Comparison of ENCODE assay signal across 13 mouse cellular contexts in the genomic region with DNA sequence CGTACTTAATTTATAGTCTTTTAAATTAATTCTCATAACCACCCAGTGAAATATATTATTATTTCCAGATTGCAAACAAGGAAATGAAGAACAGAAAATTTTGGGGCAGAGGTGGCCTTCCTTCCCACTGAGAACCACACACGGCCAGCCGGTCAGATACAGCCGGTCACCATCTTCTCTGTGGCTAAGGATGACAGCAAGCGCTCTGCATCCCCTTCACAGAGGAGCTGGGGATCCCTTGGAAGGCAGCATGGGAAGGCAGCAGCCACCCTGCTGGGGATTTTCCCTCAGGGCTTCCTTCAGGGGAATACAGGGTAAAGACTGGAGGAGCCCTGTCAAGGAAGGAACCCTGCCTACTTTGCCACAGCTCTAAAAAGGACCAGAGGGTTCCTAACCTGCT. TPM values are rescaled to one million over a fixed set of nuclear protein-coding genes. Genes with fewer than 3 reads are reported as not detected.
DNase-seq lines count a peak whose midpoint lies in the region; ATAC-seq and TF ChIP-seq lines count a peak whose summit lies in the region.
"Had no signal": no experiment of that assay in that cellular context is flagged by ENCODE, and none has a peak within 500 bp of the region (broad histone marks: within the 10 kb centered on the region; RNA-seq: fewer than 3 reads in every experiment).

No protein-coding gene starts in this region.

- H3K27ac ChIP-seq in forebrain, embryonic 13.5 days, result no peak overlapping the region
- no peak overlapping the region for H3K27ac ChIP-seq in forebrain, embryonic 14.5 days (ENCODE audit: low read depth, low read length)
- H3K27ac ChIP-seq in lung, embryonic 16.5 days (ENCODE audit: low read length), result peak overlapping the region; percentile 94
- H3K27ac ChIP-seq in midbrain, embryonic 10.5 days (replicated peaks), result peak overlapping the region; percentile 81
- peak overlapping the region; percentile 61; the same call in 1 of the 2 replicates for H3K27ac ChIP-seq in stomach, postnatal 0 days (replicated peaks)
- H3K27ac ChIP-seq: limb, embryonic 15.5 days had no signal

- WGBS in forebrain, embryonic 13.5 days, result 70% methylated on average over 5 of the region's 5 CpGs
- 80% methylated on average over 5 of the region's 5 CpGs for WGBS in forebrain, embryonic 14.5 days
- 72% methylated on average over 5 of the region's 5 CpGs for WGBS in lung, embryonic 16.5 days
- WGBS in midbrain, embryonic 10.5 days, result 57% methylated on average over 5 of the region's 5 CpGs
- 61% methylated on average over 5 of the region's 5 CpGs for WGBS in stomach, postnatal 0 days

- H3K9me3 ChIP-seq in forebrain, embryonic 13.5 days (replicated peaks), result no peaks in the 10 kb centered on the region
- no peaks in the 10 kb centered on the region for H3K9me3 ChIP-seq in forebrain, embryonic 14.5 days (replicated peaks; ENCODE audit: control insufficient read depth, low read length)
- H3K9me3 ChIP-seq in lung, embryonic 16.5 days (ENCODE audit: control insufficient read depth, low read length), result no peaks in the 10 kb centered on the region
- H3K9me3 ChIP-seq in midbrain, embryonic 10.5 days (replicated peaks), result no peaks in the 10 kb centered on the region
- no peaks in the 10 kb centered on the region for H3K9me3 ChIP-seq in stomach, postnatal 0 days (ENCODE audit: control insufficient read depth, low read length)
- H3K9me3 ChIP-seq: limb, embryonic 15.5 days had no signal

- no peak for DNase-seq in forebrain, embryonic 14.5 days (ENCODE audit: low spot score)
- DNase-seq in lung, postnatal 25 days (ENCODE audit: low spot score), result no peak
- no peak for DNase-seq in midbrain, embryonic 10.5 days (ENCODE audit: low spot score)
- no peak for DNase-seq in stomach, postnatal 0 days (ENCODE audit: low spot score)
- DNase-seq in layer of hippocampus, adult 9-10 months (ENCODE audit: low spot score), result no peak
- DNase-seq in layer of hippocampus, adult 9-11 months, result no peak
- DNase-seq: adrenal gland, adult 2 months; B cell, adult 2 months; heart, postnatal 4 days; thymus, postnatal 4 days had no signal

- TF ChIP-seq EP300 in stomach, postnatal 0 days (optimal IDR thresholded peaks at IDR 0.05), result no peak

- peaks cover 53% of the 10 kb centered on the region for H3K4me1 ChIP-seq in forebrain, embryonic 13.5 days
- H3K4me1 ChIP-seq in forebrain, embryonic 14.5 days (ENCODE audit: control insufficient read depth, insufficient read depth, low read length), result peaks cover 44% of the 10 kb centered on the region
- H3K4me1 ChIP-seq in lung, embryonic 16.5 days (replicated peaks; ENCODE audit: control insufficient read depth, insufficient read depth, low read length), result peaks cover 55% of the 10 kb centered on the region
- H3K4me1 ChIP-seq in midbrain, embryonic 10.5 days, result peaks cover 69% of the 10 kb centered on the region
- H3K4me1 ChIP-seq in stomach, postnatal 0 days (replicated peaks; ENCODE audit: control insufficient read depth, insufficient read depth), result peaks cover 30% of the 10 kb centered on the region

- TF ChIP-seq CTCF in stomach, postnatal 0 days (IDR thresholded peaks at IDR 0.05; ENCODE audit: low read depth), result no peak

- no peak overlapping the region for H3K4me2 ChIP-seq in forebrain, embryonic 13.5 days
- H3K4me2 ChIP-seq in forebrain, embryonic 14.5 days (ENCODE audit: low read length), result no peak overlapping the region
- H3K4me2 ChIP-seq in lung, embryonic 16.5 days (ENCODE audit: low read depth, low read length), result no peak overlapping the region
- H3K4me2 ChIP-seq in stomach, postnatal 0 days (replicated peaks; ENCODE audit: low read depth), result no peak overlapping the region
- H3K4me2 ChIP-seq: limb, embryonic 15.5 days had no signal

- no peak overlapping the region for H3K4me3 ChIP-seq in forebrain, embryonic 13.5 days
- no peak overlapping the region for H3K4me3 ChIP-seq in forebrain, embryonic 14.5 days (ENCODE audit: low read depth, low read length)
- no peak overlapping the region for H3K4me3 ChIP-seq in lung, embryonic 16.5 days (ENCODE audit: low read length)
- H3K4me3 ChIP-seq in midbrain, embryonic 10.5 days, result no peak overlapping the region
- no peak overlapping the region for H3K4me3 ChIP-seq in stomach, postnatal 0 days (ENCODE audit: low read depth, low read length)
- H3K4me3 ChIP-seq: limb, embryonic 15.5 days had no signal

- H3K36me3 ChIP-seq in forebrain, embryonic 13.5 days (ENCODE audit: poor library complexity, severe bottlenecking), result peaks cover 18% of the 10 kb centered on the region
- peaks cover 16% of the 10 kb centered on the region for H3K36me3 ChIP-seq in forebrain, embryonic 14.5 days (ENCODE audit: control insufficient read depth, insufficient read depth, low read length)
- H3K36me3 ChIP-seq in lung, embryonic 16.5 days (ENCODE audit: control insufficient read depth, insufficient read depth, low read length), result no peaks in the 10 kb centered on the region
- H3K36me3 ChIP-seq in midbrain, embryonic 10.5 days, result peaks cover 23% of the 10 kb centered on the region
- no peaks in the 10 kb centered on the region for H3K36me3 ChIP-seq in stomach, postnatal 0 days (ENCODE audit: control insufficient read depth, insufficient read depth, low read length)

- no peaks in the 10 kb centered on the region for H3K27me3 ChIP-seq in forebrain, embryonic 13.5 days
- H3K27me3 ChIP-seq in forebrain, embryonic 14.5 days (replicated peaks; ENCODE audit: control insufficient read depth, insufficient read depth, low read length), result no peaks in the 10 kb centered on the region
- H3K27me3 ChIP-seq in lung, embryonic 16.5 days (ENCODE audit: control insufficient read depth, insufficient read depth, low read depth, low read length), result no peaks in the 10 kb centered on the region
- no peaks in the 10 kb centered on the region for H3K27me3 ChIP-seq in midbrain, embryonic 10.5 days (ENCODE audit: low read depth, poor library complexity, severe bottlenecking)
- no peaks in the 10 kb centered on the region for H3K27me3 ChIP-seq in stomach, postnatal 0 days (ENCODE audit: control insufficient read depth, insufficient read depth, low read length)
- H3K27me3 ChIP-seq: limb, embryonic 15.5 days had no signal

- peak overlapping the region; percentile 8 for H3K9ac ChIP-seq in forebrain, embryonic 13.5 days
- no peak overlapping the region for H3K9ac ChIP-seq in forebrain, embryonic 14.5 days (ENCODE audit: low read length)
- H3K9ac ChIP-seq in lung, embryonic 16.5 days (ENCODE audit: low read length), result no peak overlapping the region
- no peak overlapping the region for H3K9ac ChIP-seq in stomach, postnatal 0 days (ENCODE audit: low read length)
- H3K9ac ChIP-seq: limb, embryonic 15.5 days had no signal

- no peak for ATAC-seq in forebrain, embryonic 13.5 days
- no peak for ATAC-seq in forebrain, embryonic 14.5 days
- no peak for ATAC-seq in lung, embryonic 16.5 days (ENCODE audit: low read depth)
- no peak for ATAC-seq in stomach, postnatal 0 days (ENCODE audit: low FRiP score, low TSS enrichment)

RNA-seq across cellular contexts. Expression of gene Trim8, which starts 32.0 kb away (rescaled TPM):
- 22.5 and 22.6 TPM in 2 replicates for polyA plus RNA-seq in forebrain, embryonic 13.5 days (2015; fragmentation: Nextera tagmentation; extraction: Ambion mirVana)
- polyA plus RNA-seq in forebrain, embryonic 14.5 days (2014; fragmentation: Nextera tagmentation; extraction: Ambion mirVana), result 23.0 and 24.8 TPM in 2 replicates
- polyA plus RNA-seq in lung, embryonic 16.5 days (2015; fragmentation: Nextera tagmentation; extraction: Ambion mirVana), result 22.4 and 24.9 TPM in 2 replicates
- 24.6 and 27.8 TPM in 2 replicates for polyA plus RNA-seq in midbrain, embryonic 10.5 days (2016; fragmentation: Nextera tagmentation; extraction: Ambion mirVana)
- polyA plus RNA-seq in stomach, postnatal 0 days (2015; fragmentation: Nextera tagmentation; extraction: Ambion mirVana), result 15.1 and 16.4 TPM in 2 replicates

RNA-seq across cellular contexts. Expression of gene Arl3, which starts 39.5 kb away (rescaled TPM):
- 233 and 245 TPM in 2 replicates for polyA plus RNA-seq in forebrain, embryonic 13.5 days (2015; fragmentation: Nextera tagmentation; extraction: Ambion mirVana)
- polyA plus RNA-seq in forebrain, embryonic 14.5 days (2014; fragmentation: Nextera tagmentation; extraction: Ambion mirVana), result 159 and 164 TPM in 2 replicates
- polyA plus RNA-seq in lung, embryonic 16.5 days (2015; fragmentation: Nextera tagmentation; extraction: Ambion mirVana), result 113 and 118 TPM in 2 replicates
- polyA plus RNA-seq in midbrain, embryonic 10.5 days (2016; fragmentation: Nextera tagmentation; extraction: Ambion mirVana), result 207 and 216 TPM in 2 replicates
- 39.6 and 41.6 TPM in 2 replicates for polyA plus RNA-seq in stomach, postnatal 0 days (2015; fragmentation: Nextera tagmentation; extraction: Ambion mirVana)

RNA-seq across cellular contexts. Expression of gene Sfxn2, which starts 39.6 kb away (rescaled TPM):
- polyA plus RNA-seq in forebrain, embryonic 13.5 days (2015; fragmentation: Nextera tagmentation; extraction: Ambion mirVana), result 12.4 and 13.2 TPM in 2 replicates
- 6.8 and 8.0 TPM in 2 replicates for polyA plus RNA-seq in forebrain, embryonic 14.5 days (2014; fragmentation: Nextera tagmentation; extraction: Ambion mirVana)
- polyA plus RNA-seq in lung, embryonic 16.5 days (2015; fragmentation: Nextera tagmentation; extraction: Ambion mirVana), result 24.6 and 28.4 TPM in 2 replicates
- polyA plus RNA-seq in midbrain, embryonic 10.5 days (2016; fragmentation: Nextera tagmentation; extraction: Ambion mirVana), result 17.0 and 18.1 TPM in 2 replicates
- polyA plus RNA-seq in stomach, postnatal 0 days (2015; fragmentation: Nextera tagmentation; extraction: Ambion mirVana), result 9.4 and 10.0 TPM in 2 replicates

Comparison
In these comparisons a context has a peak if more than half of its experiments do, and no peak if none do; other contexts are left out.
1. H3K27ac ChIP-seq: peak in lung, embryonic 16.5 days (single experiment), midbrain, embryonic 10.5 days (single experiment) and stomach, postnatal 0 days (single experiment); none in forebrain, embryonic 13.5 days (single experiment) and forebrain, embryonic 14.5 days (single experiment).